Mouse (Mus musculus): ENCODE results near the gene Camk2b. TPM values are rescaled to one million over a fixed set of nuclear protein-coding genes. Genes with fewer than 3 reads are reported as not detected.

The Camk2b gene
- polyA plus RNA-seq, 1 experiment from 2014 or later: 2.6 TPM

DNA sequence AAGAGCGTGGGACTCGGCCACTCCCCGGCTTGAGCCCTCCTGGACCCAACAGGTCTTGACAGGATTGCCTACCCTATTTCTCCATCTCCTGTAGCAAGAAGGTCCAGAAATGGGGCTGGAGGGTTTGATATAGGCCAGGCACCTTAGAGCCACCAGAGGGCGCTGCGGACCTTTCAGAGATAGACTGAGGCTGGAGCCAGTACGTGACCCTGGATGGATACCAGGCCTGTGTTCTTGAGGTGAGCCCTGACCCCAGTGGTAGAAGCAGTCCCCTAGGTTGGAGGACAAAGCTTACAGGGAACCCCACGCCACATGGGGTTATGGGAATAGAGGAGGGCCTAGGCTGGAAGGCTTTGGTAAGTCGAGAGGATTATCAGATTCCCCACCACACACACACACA is 70.2 kb downstream of the Camk2b start:
- ATAC-seq (ENCODE audit: insufficient number of reproducible peaks, low FRiP score, low TSS enrichment, low read depth): no peak
- Histone ChIP-seq H3K4me1 (peaks cover 16% of the 10 kb centered on the region), H3K4me2 (no peak overlapping the region), H3K9me3 (no peaks in the 10 kb centered on the region), H3K27me3 (no peaks in the 10 kb centered on the region; the same call in 1 of the 2 replicates), H3K4me3 (no peak overlapping the region), H3K9ac (no peak overlapping the region), H3K36me3 (no peaks in the 10 kb centered on the region), H3K27ac (no peak overlapping the region)
- WGBS: 16% methylated on average over 8 of the region's 8 CpGs

DNA sequence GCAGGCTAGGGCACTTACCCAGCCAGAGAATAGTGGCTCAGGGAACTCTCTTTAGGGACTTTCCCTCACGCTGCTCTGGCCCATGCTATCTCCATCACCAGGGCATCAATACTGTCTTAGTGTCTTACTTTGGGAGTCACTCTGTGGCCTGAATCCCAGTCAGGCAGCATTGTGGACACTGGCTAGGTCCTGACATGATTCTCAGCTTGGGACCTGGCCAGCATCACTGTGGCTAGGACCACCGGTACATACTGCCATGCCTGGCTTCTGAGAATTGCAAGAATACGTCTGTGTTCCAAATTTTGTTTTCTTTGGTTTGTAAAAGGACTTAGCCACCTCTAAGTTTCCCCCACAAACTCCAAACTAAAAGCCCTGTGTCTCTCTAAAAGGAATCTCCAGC is 71.3 kb downstream of the Camk2b start:
- no peak overlapping the region for H3K4me3 ChIP-seq
- 71% methylated on average over 3 of the region's 3 CpGs for WGBS
- no peak overlapping the region for H3K4me2 ChIP-seq
- H3K9me3 ChIP-seq: no peaks in the 10 kb centered on the region
- no peaks in the 10 kb centered on the region for H3K36me3 ChIP-seq
- no peak for ATAC-seq (ENCODE audit: insufficient number of reproducible peaks, low FRiP score, low TSS enrichment, low read depth)
- H3K27me3 ChIP-seq: no peaks in the 10 kb centered on the region; the same call in 1 of the 2 replicates
- H3K4me1 ChIP-seq: peaks cover 5% of the 10 kb centered on the region
- no peak overlapping the region for H3K27ac ChIP-seq
- no peak overlapping the region for H3K9ac ChIP-seq

DNA sequence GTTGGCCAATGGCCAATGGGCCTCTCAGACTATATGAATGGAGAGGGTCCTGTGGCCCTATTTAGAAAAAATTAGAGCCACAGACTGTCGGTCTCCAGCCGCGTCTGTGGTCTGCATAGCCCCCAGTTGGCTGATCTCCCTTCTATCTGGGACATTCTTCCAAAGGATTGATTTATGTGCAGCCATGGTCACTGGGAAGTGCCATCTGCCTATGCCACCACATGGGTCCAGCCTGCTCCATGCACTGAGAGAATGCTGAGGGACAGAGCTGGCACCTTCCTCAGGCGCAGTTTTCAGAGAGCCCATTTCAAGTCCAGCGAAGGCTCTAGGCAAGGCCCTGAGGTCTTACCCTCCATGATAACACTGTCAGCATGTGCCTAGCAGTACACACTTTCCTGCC is 72.0 kb downstream of the Camk2b start:
- H3K36me3 ChIP-seq: no peaks in the 10 kb centered on the region
- H3K9ac ChIP-seq: no peak overlapping the region
- H3K4me2 ChIP-seq: no peak overlapping the region
- 91% methylated on average over 5 of the region's 5 CpGs for WGBS
- H3K27me3 ChIP-seq: no peaks in the 10 kb centered on the region; the same call in 1 of the 2 replicates
- no peak overlapping the region for H3K27ac ChIP-seq
- H3K9me3 ChIP-seq: no peaks in the 10 kb centered on the region
- no peak for ATAC-seq (ENCODE audit: insufficient number of reproducible peaks, low FRiP score, low TSS enrichment, low read depth)
- H3K4me3 ChIP-seq: no peak overlapping the region
- no peaks in the 10 kb centered on the region; the same call in 1 of the 2 replicates for H3K4me1 ChIP-seq

DNA sequence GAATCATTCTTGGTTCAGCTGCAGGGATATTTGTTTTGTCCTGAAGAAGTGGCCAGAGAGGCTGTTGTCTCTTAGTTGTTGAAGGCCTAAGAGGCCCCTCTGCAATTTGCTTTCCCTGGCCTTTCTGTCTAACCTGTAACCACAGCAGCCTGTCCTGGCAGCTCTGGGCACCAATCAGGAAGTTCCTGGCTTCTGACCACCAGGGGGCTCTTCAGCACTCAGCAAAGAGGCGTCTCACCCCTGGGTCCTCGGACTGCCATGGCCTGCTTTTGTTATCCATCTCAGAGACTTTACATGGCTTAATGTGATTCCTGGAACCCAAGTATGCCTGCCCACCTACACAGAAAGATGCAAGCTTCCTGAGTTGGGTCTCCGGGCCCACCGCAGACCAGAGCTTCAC is 75.3 kb downstream of the Camk2b start:
- Histone ChIP-seq H3K9ac (no peak overlapping the region), H3K4me1 (no peaks in the 10 kb centered on the region), H3K27ac (no peak overlapping the region), H3K27me3 (no peaks in the 10 kb centered on the region; the same call in 1 of the 2 replicates), H3K9me3 (no peaks in the 10 kb centered on the region), H3K4me2 (no peak overlapping the region), H3K4me3 (no peak overlapping the region), H3K36me3 (no peaks in the 10 kb centered on the region)
- WGBS: 32% methylated on average over 4 of the region's 4 CpGs
- no peak for ATAC-seq (ENCODE audit: insufficient number of reproducible peaks, low FRiP score, low TSS enrichment, low read depth)

DNA sequence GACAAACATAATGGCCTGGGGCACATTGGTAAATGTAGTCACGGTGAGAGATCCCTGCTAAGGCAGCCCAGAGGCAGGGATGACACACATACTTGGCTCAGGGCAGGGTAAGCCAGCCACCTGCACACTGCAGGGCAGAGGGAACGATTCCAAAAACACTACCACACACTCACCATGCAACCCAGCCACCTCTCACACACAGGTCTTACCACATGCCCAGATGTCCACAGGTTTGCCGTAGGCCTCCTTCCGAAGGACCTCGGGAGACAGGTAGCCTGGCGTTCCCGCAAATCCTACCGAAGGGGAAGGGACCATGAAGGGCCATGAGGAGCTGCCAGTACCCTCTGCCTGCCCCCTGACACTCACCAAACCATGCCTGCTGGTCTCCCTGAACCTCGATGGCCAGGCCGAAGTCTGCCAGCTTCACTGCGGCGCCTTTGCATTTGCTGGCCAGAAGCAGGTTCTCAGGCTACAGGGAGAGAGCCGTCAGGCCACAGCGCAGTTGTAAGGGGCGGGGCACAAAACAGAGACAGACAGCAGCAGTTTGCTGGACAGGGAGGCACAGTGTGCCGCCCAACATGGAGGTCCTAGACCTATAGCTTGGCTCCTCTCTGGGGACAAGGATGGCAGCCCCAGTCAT is 76.1 kb downstream of the Camk2b start:
- Histone ChIP-seq H3K4me2 (no peak overlapping the region), H3K9me3 (no peaks in the 10 kb centered on the region)
- ATAC-seq (ENCODE audit: insufficient number of reproducible peaks, low FRiP score, low TSS enrichment, low read depth): no peak

DNA sequence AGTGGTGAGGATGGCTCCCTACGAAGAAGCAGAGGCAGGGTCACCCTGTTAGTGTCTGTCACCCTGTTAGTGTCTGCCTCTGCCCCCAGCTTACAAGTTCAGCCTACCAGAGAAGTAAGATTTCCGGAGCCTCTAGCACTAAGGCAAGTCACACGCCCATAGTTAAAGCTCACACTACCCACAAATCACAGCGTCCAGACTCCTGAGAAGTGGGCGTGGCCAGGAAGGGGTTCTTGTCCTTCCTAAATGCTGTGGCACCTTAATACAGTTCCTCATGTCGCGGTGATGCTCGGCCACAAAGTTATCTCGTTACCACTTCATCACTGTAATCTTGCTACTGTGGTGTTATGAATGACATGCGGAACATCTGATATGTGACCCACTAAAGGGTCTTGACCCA is 78.0 kb downstream of the Camk2b start:
- WGBS: 75% methylated on average over 10 of the region's 10 CpGs

More for the DNA sequence above, 76.1 kb downstream of the Camk2b start:
- Histone ChIP-seq H3K27me3 (no peaks in the 10 kb centered on the region), H3K4me1 (no peaks in the 10 kb centered on the region), H3K9ac (no peak overlapping the region), H3K27ac (no peak overlapping the region), H3K36me3 (no peaks in the 10 kb centered on the region), H3K4me3 (no peak overlapping the region)
- WGBS: 84% methylated on average over 16 of the region's 16 CpGs

DNA sequence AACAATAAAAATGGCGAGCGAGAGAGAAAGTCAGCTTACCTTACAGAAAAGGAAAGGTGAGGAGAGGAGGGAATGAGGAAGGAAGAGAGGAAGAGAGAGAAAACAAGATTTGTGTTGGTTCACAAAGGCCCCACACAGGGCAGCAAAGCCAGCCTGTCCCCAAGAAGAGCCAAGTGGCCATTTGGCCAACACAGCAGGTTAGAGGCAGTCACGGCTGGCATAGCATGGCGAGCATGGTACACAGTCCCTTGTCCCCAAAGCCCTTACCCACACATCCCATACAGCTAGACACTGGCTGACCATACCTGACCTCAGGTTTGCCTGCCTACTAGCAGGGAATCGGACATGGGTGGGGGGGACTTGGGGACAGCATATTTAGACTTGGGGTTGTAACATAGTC is 82.5 kb downstream of the Camk2b start:
- Histone ChIP-seq H3K4me1 (no peaks in the 10 kb centered on the region), H3K9me3 (no peaks in the 10 kb centered on the region), H3K4me2 (no peak overlapping the region), H3K9ac (no peak overlapping the region), H3K27me3 (no peaks in the 10 kb centered on the region), H3K36me3 (no peaks in the 10 kb centered on the region), H3K4me3 (no peak overlapping the region), H3K27ac (no peak overlapping the region)
- 90% methylated on average over 5 of the region's 5 CpGs for WGBS
- ATAC-seq (ENCODE audit: insufficient number of reproducible peaks, low FRiP score, low TSS enrichment, low read depth): no peak

More for the DNA sequence above, 78.0 kb downstream of the Camk2b start:
- H3K9me3 ChIP-seq: no peaks in the 10 kb centered on the region
- H3K27ac ChIP-seq: no peak overlapping the region
- H3K4me3 ChIP-seq: no peak overlapping the region
- H3K4me2 ChIP-seq: no peak overlapping the region
- H3K9ac ChIP-seq: no peak overlapping the region
- H3K27me3 ChIP-seq: no peaks in the 10 kb centered on the region
- H3K36me3 ChIP-seq: no peaks in the 10 kb centered on the region
- H3K4me1 ChIP-seq: no peaks in the 10 kb centered on the region
- no peak for ATAC-seq (ENCODE audit: insufficient number of reproducible peaks, low FRiP score, low TSS enrichment, low read depth)

DNA sequence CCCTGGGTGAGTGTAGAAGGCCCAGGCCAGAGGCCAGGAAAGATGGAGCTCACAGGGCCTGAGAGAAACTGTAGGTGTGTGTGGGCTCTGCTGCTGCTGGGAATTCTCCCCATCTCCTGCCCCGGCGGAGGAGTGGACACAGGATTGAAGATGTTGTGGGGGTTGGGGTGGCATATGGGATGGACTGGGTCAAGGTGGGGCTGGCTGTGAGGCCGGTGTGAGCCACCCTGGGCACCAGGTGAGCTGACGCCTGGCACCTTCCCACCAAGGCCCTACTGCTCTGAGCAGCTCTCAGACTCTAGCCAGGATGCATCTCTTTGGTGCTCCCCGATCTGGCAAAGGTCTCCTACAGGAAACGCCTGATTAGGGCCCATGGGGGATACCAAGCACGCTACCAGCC is 84.8 kb downstream of the Camk2b start:
- no peaks in the 10 kb centered on the region for H3K27me3 ChIP-seq
- no peak for ATAC-seq (ENCODE audit: insufficient number of reproducible peaks, low FRiP score, low TSS enrichment, low read depth)
- H3K9ac ChIP-seq: no peak overlapping the region
- no peaks in the 10 kb centered on the region for H3K9me3 ChIP-seq
- no peak overlapping the region for H3K4me3 ChIP-seq
- no peaks in the 10 kb centered on the region for H3K36me3 ChIP-seq
- 73% methylated on average over 7 of the region's 7 CpGs for WGBS
- H3K27ac ChIP-seq: no peak overlapping the region
- H3K4me1 ChIP-seq: no peaks in the 10 kb centered on the region; the same call in 1 of the 2 replicates
- H3K4me2 ChIP-seq: no peak overlapping the region

DNA sequence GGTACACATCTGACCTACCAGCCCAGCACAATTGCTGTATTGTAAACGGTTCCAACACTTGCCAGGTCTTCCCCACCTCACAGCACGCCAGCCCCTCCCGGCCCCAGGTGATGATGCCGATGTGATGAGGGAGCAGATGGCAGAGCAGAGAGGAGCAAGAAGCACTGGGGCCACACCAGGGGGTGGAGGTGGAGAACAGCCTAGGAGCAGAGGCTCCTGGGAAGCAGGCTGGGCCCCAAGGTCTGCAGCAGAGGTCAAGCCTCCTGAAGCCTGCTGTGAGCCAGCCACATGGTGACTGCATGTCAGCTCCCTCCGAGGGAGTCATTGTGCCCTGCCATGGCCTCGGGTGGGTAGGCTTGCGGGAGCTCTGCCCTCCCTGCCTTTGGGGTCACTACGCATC is 85.6 kb downstream of the Camk2b start:
- peaks cover 4% of the 10 kb centered on the region; the same call in 1 of the 2 replicates for H3K4me1 ChIP-seq
- WGBS: 64% methylated on average over 8 of the region's 8 CpGs
- no peaks in the 10 kb centered on the region for H3K27me3 ChIP-seq
- H3K9ac ChIP-seq: no peak overlapping the region
- no peak for ATAC-seq (ENCODE audit: insufficient number of reproducible peaks, low FRiP score, low TSS enrichment, low read depth)
- H3K36me3 ChIP-seq: no peaks in the 10 kb centered on the region
- no peaks in the 10 kb centered on the region for H3K9me3 ChIP-seq
- H3K4me2 ChIP-seq: no peak overlapping the region
- H3K27ac ChIP-seq: no peak overlapping the region
- H3K4me3 ChIP-seq: no peak overlapping the region

DNA sequence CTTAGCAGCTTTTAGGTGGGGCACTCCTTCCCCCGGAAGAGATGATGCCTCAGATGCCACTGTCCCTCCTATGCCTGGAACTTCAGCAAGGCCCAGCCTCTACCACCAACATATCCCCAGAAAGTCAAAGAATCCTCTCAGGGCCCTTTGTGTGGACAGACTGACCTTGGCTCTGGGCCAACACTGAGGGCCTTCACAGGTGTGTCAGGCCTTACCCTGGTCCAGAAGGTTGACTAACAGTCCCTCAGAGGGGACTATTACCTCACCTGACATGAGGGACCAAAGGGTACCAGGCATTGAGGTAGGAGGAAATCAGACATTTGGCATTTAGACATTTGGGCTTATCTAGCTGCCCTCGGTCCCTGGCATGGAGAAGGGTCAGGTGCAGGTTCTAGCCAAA is 86.1 kb downstream of the Camk2b start:
- ATAC-seq (ENCODE audit: insufficient number of reproducible peaks, low FRiP score, low TSS enrichment, low read depth): no peak
- Histone ChIP-seq H3K4me2 (no peak overlapping the region), H3K27ac (no peak overlapping the region), H3K27me3 (no peaks in the 10 kb centered on the region), H3K36me3 (no peaks in the 10 kb centered on the region), H3K4me3 (no peak overlapping the region), H3K9me3 (no peaks in the 10 kb centered on the region), H3K9ac (no peak overlapping the region), H3K4me1 (peaks cover 4% of the 10 kb centered on the region; the same call in 1 of the 2 replicates)
- 91% methylated on average over 2 of the region's 2 CpGs for WGBS

DNA sequence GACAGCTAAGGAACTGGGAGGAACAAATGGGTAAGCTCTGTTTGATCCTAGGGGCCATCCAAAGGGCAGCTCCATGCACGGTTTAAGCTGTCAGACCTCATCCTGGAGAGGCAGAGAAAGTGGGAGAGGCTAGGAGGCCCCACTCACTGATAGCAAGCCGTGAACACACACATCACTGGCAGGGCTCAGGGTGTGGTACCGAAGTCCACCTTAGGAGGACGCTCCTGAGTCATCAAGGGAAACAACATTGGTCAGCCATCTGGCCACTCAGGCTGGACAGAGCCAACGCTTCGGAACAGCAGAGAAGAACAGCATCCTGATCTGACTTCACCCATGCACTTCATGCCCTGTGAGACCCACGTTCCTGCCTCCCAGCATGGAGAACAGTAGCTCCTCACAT is 87.1 kb downstream of the Camk2b start:
- ATAC-seq (ENCODE audit: insufficient number of reproducible peaks, low FRiP score, low TSS enrichment, low read depth): no peak
- WGBS: 81% methylated on average over 7 of the region's 7 CpGs
- H3K36me3 ChIP-seq: no peaks in the 10 kb centered on the region
- H3K4me3 ChIP-seq: no peak overlapping the region
- H3K4me1 ChIP-seq: peaks cover 4% of the 10 kb centered on the region; the same call in 1 of the 2 replicates
- no peaks in the 10 kb centered on the region for H3K27me3 ChIP-seq
- H3K9ac ChIP-seq: no peak overlapping the region
- H3K9me3 ChIP-seq: no peaks in the 10 kb centered on the region
- H3K27ac ChIP-seq: no peak overlapping the region
- H3K4me2 ChIP-seq: no peak overlapping the region

DNA sequence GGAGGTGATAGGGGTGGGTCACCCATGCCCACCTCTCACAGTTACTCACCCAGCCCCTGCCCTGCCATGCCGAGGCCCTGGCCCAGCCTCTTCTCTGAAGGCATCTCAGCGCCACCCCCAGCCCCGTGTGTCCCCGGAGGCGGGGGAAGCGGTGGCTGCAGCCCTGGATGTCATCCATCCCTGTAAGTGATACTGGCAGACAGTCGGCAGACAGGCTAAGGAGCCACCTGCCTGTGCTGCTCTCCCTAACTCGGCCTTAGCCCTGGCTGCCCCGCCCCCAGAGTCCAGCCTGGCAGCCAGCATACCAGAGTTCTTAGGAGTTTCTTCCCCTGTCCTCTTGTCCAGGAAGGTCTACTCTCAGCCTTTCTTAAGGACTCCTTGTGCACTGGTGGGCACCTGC is 90.1 kb downstream of the Camk2b start:
- H3K27ac ChIP-seq: no peak overlapping the region
- H3K4me3 ChIP-seq: no peak overlapping the region
- no peak for ATAC-seq (ENCODE audit: insufficient number of reproducible peaks, low FRiP score, low TSS enrichment, low read depth)
- WGBS: 16% methylated on average over 9 of the region's 9 CpGs
- H3K4me1 ChIP-seq: peaks cover 13% of the 10 kb centered on the region; the same call in 1 of the 2 replicates
- 0 out of 2 replicates have a peak, but pooled peaks cover 4% of the 10 kb centered on the region for H3K36me3 ChIP-seq
- no peak overlapping the region for H3K4me2 ChIP-seq
- no peaks in the 10 kb centered on the region for H3K27me3 ChIP-seq
- H3K9ac ChIP-seq: no peak overlapping the region
- H3K9me3 ChIP-seq: no peaks in the 10 kb centered on the region

All from limb, embryonic 15.5 days (tissue).